Comparison of ENCODE assay signal across 23 mouse cellular contexts in the genomic region with DNA sequence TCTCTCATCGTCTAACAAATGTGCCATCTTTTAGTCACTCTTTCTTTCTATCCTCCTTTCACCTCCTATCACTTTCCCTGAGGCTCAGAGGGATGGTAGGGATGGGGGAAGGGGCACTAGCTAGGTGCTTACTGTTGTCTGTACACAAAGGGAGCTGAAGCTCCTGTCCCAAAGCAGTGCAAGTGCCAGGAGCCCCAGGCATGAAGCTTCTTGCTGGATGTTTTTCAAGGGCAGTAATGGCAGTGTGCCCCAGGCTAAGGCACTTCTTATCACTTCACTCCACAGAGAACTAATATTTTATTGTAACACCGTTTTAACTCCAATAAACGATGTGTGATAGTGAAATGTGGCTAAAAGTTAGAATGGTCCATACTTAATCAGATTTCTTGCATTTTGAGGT.
A peak's percentile ranks its signal among the peaks of the same experiment; 100 is the strongest.
DNase-seq lines count a peak whose midpoint lies in the region; ATAC-seq and TF ChIP-seq lines count a peak whose summit lies in the region.
"Had no signal": no experiment of that assay in that cellular context is flagged by ENCODE, and none has a peak within 500 bp of the region (broad histone marks: within the 10 kb centered on the region; RNA-seq: fewer than 3 reads in every experiment).

No protein-coding gene starts in this region.

- no peaks in the 10 kb centered on the region for H3K36me3 ChIP-seq in midbrain, embryonic 14.5 days (ENCODE audit: control insufficient read depth, insufficient read depth, low read length)
- H3K36me3 ChIP-seq in midbrain, embryonic 10.5 days, result no peaks in the 10 kb centered on the region
- H3K36me3 ChIP-seq: embryonic facial prominence, embryonic 10.5 days; heart, embryonic 15.5 days; hindbrain, embryonic 13.5 days; limb, embryonic 15.5 days had no signal

- ATAC-seq in midbrain, embryonic 14.5 days (ENCODE audit: low FRiP score, low TSS enrichment), result no peak
- ATAC-seq: activated CD4-positive, CD25-positive, alpha-beta regulatory T cell, adult 4 months; forebrain, postnatal 0 days; midbrain, embryonic 16.5 days had no signal

- H3K27me3 ChIP-seq in midbrain, embryonic 14.5 days (ENCODE audit: control insufficient read depth, insufficient read depth, low read length), result no peaks in the 10 kb centered on the region
- no peaks in the 10 kb centered on the region for H3K27me3 ChIP-seq in midbrain, embryonic 10.5 days (ENCODE audit: low read depth, poor library complexity, severe bottlenecking)
- H3K27me3 ChIP-seq in cerebellum, adult 2 months (ENCODE audit: control insufficient read depth, insufficient read depth, low read length), result no peaks in the 10 kb centered on the region
- H3K27me3 ChIP-seq: heart, embryonic 15.5 days; hindbrain, embryonic 13.5 days; limb, embryonic 15.5 days had no signal

- TF ChIP-seq POLR2A in cerebellum, adult 2 months (IDR thresholded peaks at IDR 0.05; ENCODE audit: borderline replicate concordance, insufficient read depth, low read length), result no peak

- H3K4me3 ChIP-seq in midbrain, embryonic 14.5 days (replicated peaks; ENCODE audit: low read depth, low read length), result no peak overlapping the region
- no peak overlapping the region for H3K4me3 ChIP-seq in midbrain, embryonic 10.5 days
- H3K4me3 ChIP-seq in cerebellum, adult 2 months (replicated peaks; ENCODE audit: insufficient read depth, low read depth, low read length), result no peak overlapping the region
- H3K4me3 ChIP-seq: embryonic facial prominence, embryonic 10.5 days; heart, embryonic 15.5 days; hindbrain, embryonic 13.5 days; limb, embryonic 15.5 days had no signal

- no peaks in the 10 kb centered on the region for H3K9me3 ChIP-seq in midbrain, embryonic 14.5 days (ENCODE audit: control insufficient read depth, low read length)
- H3K9me3 ChIP-seq in midbrain, embryonic 10.5 days (replicated peaks), result no peaks in the 10 kb centered on the region
- H3K9me3 ChIP-seq: embryonic facial prominence, embryonic 10.5 days; heart, embryonic 15.5 days; hindbrain, embryonic 13.5 days; limb, embryonic 15.5 days had no signal

- H3K9ac ChIP-seq in midbrain, embryonic 14.5 days (replicated peaks; ENCODE audit: low read length), result no peak overlapping the region
- H3K9ac ChIP-seq: forebrain, postnatal 0 days; heart, embryonic 15.5 days; hindbrain, embryonic 13.5 days; limb, embryonic 15.5 days; liver, embryonic 14.5 days; lung, embryonic 14.5 days had no signal

- no peak overlapping the region for H3K4me2 ChIP-seq in midbrain, embryonic 14.5 days (ENCODE audit: low read length)
- H3K4me2 ChIP-seq: heart, embryonic 15.5 days; hindbrain, embryonic 13.5 days; limb, embryonic 15.5 days; lung, embryonic 14.5 days had no signal

- DNase-seq in adrenal gland, postnatal 10 days, result peak; percentile 3
- no peak for DNase-seq in adrenal gland, adult 8-10 months
- peak; percentile 7 for DNase-seq in midbrain, embryonic 14.5 days
- DNase-seq in midbrain, embryonic 10.5 days (ENCODE audit: low spot score), result no peak
- peak; percentile 64 to 71 for DNase-seq in cerebellum, adult 2 months
- peak; percentile 56 to 74 for DNase-seq in cerebellum, postnatal 25 days
- no peak for DNase-seq in gastrocnemius, postnatal 10 days
- no peak for DNase-seq in layer of hippocampus, postnatal 14 days (ENCODE audit: low spot score in 2 of 2)
- DNase-seq: forebrain, postnatal 0 days; gastrocnemius, postnatal 36 days; heart, postnatal 36 days; kidney, adult 18-20 months; left cerebral cortex, postnatal 4 days; thymus, postnatal 25 days had no signal

- 0 out of 2 replicates have a peak, but pooled peaks cover 4% of the 10 kb centered on the region for H3K4me1 ChIP-seq in midbrain, embryonic 14.5 days (ENCODE audit: control insufficient read depth, insufficient read depth, low read length)
- H3K4me1 ChIP-seq in midbrain, embryonic 10.5 days, result no peaks in the 10 kb centered on the region
- H3K4me1 ChIP-seq in cerebellum, adult 2 months (ENCODE audit: control insufficient read depth, insufficient read depth, low read length), result peaks cover 14% of the 10 kb centered on the region
- H3K4me1 ChIP-seq: embryonic facial prominence, embryonic 10.5 days; heart, embryonic 15.5 days; hindbrain, embryonic 13.5 days; limb, embryonic 15.5 days had no signal

- no peak overlapping the region for H3K27ac ChIP-seq in midbrain, embryonic 14.5 days (replicated peaks; ENCODE audit: low read depth, low read length)
- no peak overlapping the region for H3K27ac ChIP-seq in midbrain, embryonic 10.5 days (replicated peaks)
- H3K27ac ChIP-seq in cerebellum, adult 2 months (ENCODE audit: insufficient read depth, low read length), result no peak overlapping the region
- H3K27ac ChIP-seq: embryonic facial prominence, embryonic 10.5 days; heart, embryonic 15.5 days; hindbrain, embryonic 13.5 days; kidney, postnatal 0 days; limb, embryonic 15.5 days; liver, embryonic 14.5 days had no signal

- TF ChIP-seq CTCF in cerebellum, adult 2 months (IDR thresholded peaks at IDR 0.05; ENCODE audit: borderline replicate concordance, insufficient read depth, low read depth, low read length), result no peak

- WGBS in midbrain, embryonic 14.5 days, result 67% methylated on average over 3 of the region's 3 CpGs
- WGBS in midbrain, embryonic 10.5 days, result 79% methylated on average over 3 of the region's 3 CpGs
- 31% methylated on average over 3 of the region's 3 CpGs for WGBS in cerebellum, adult 2 months

Comparison
In these comparisons a context has a peak if more than half of its experiments do, and no peak if none do; other contexts are left out.
1. DNase-seq: peak in adrenal gland, postnatal 10 days (single experiment), midbrain, embryonic 14.5 days (single experiment), cerebellum, adult 2 months (2 of 2) and cerebellum, postnatal 25 days (2 of 2); none in adrenal gland, adult 8-10 months (single experiment), midbrain, embryonic 10.5 days (single experiment), gastrocnemius, postnatal 10 days (single experiment) and layer of hippocampus, postnatal 14 days (0 of 2).